Mouse (Mus musculus) heart, adult 2 months (tissue): ENCODE data around the gene Sppl2c. TPM values are rescaled to one million over a fixed set of nuclear protein-coding genes. Genes with fewer than 3 reads are reported as not detected.

Experiments used
- DNase-seq, 2 experiments: peaks; one replicate each; pipeline ENCODE4 v3.0.0; 2021
- H3K27ac ChIP-seq: fragments of 200-600 bp; 2 replicates; pipeline ENCODE4 v1.8.1; 2022
- H3K27me3 ChIP-seq: fragments of 200-500 bp; 2 replicates; pipeline ENCODE4 v1.6.1; 2012; ENCODE audit warnings: mild to moderate bottlenecking, low read length, inconsistent platforms, mixed read lengths; ENCODE audit not compliant: control insufficient read depth, insufficient read depth
- H3K36me3 ChIP-seq: fragments of 200-500 bp; 2 replicates; pipeline ENCODE4 v1.6.1; 2012; ENCODE audit warnings: low read length, inconsistent platforms; ENCODE audit not compliant: control insufficient read depth, insufficient read depth
- H3K4me1 ChIP-seq: fragments of 200-500 bp; 2 replicates; pipeline ENCODE4 v1.6.1; 2011; ENCODE audit warnings: low read length; ENCODE audit not compliant: control insufficient read depth, insufficient read depth
- H3K4me3 ChIP-seq: fragments of 200-600 bp; 2 replicates; pipeline ENCODE4 v1.8.1; 2022
- H3K79me2 ChIP-seq: fragments of 200-500 bp; replicated peaks from 2 replicates; pipeline ENCODE4 v1.6.1; 2012; ENCODE audit warnings: mild to moderate bottlenecking, inconsistent platforms, low read length, moderate library complexity, mixed read lengths; ENCODE audit not compliant: control insufficient read depth, insufficient read depth
- H3K9ac ChIP-seq: fragments of 200-500 bp; 2 replicates; pipeline ENCODE4 v1.6.1; 2012; ENCODE audit warnings: low read depth, mild to moderate bottlenecking, control low read depth, inconsistent platforms, low read length, mixed read lengths
- CTCF ChIP-seq: fragments of 200-600 bp; IDR thresholded peaks from 2 replicates; pipeline ENCODE4 v1.8.1; 2022; ENCODE audit warnings: antibody characterized with exemption, mild to moderate bottlenecking, moderate library complexity
- EP300 ChIP-seq: fragments of 200-500 bp; IDR thresholded peaks from 2 replicates; pipeline ENCODE4 v1.6.1; 2011; ENCODE audit warnings: low read depth, low read length, control low read depth; ENCODE audit not compliant: insufficient read depth
- POLR2A ChIP-seq: fragments of 200-500 bp; IDR thresholded peaks from 2 replicates; pipeline ENCODE4 v1.6.1; 2011; ENCODE audit warnings: mild to moderate bottlenecking, low read depth, low read length, control low read depth; ENCODE audit not compliant: insufficient read depth
- WGBS: fragments of 180-500 bp; shearing (Covaris S2); methylation state at CpG from one replicate; pipeline ENCODE4 v1.1.7; 2018; 5-methylcytosine and 5-hydroxymethylcytosine counted together
- intact Hi-C: fragments of 180-260 bp; cut with DNase I; formaldehyde crosslinking; loops from one replicate; pipeline ENCODE4 v1.15.1; 2025
- polyA plus RNA-seq: library from polyadenylated mRNA; depleted of rRNA; stranded (reverse); fragments of >200 nt; gene quantifications from 2 replicates; pipeline ENCODE4 v1.2.3, GENCODE M21; 2012; rRNA removed
- total RNA-seq, 2 experiments: library from RNA; stranded (reverse); gene quantifications; 2 replicates each; pipeline ENCODE4 v1.2.3; 2021

Gene Sppl2c
- total and polyA plus RNA-seq, 3 experiments, result 0.33 TPM; not detected in 2

GRCm38 (mm10) chr11:104237226-104237625, 51.1 kb downstream of the Sppl2c start:
- Histone ChIP-seq H3K36me3 (no peaks in the 10 kb centered on the region), H3K4me1 (peaks cover 7% of the 10 kb centered on the region; the same call in 1 of the 2 replicates), H3K27ac (peak overlapping the region; percentile 74), H3K79me2 (no peaks in the 10 kb centered on the region), H3K27me3 (peaks cover 3% of the 10 kb centered on the region; the same call in 1 of the 2 replicates), H3K4me3 (no peak overlapping the region), H3K9ac (0 out of 2 replicates have a peak overlapping the region, but pooled peaks have one; percentile 2)
- DNase-seq, result peak; percentile 69 to 80
- intact Hi-C loops, result loop anchor here (10.0 kb wide), 1 partner anchor 198 kb away; no protein-coding TSS in a partner anchor
- WGBS, result 53% methylated on average over 7 of the region's 7 CpGs
- TF ChIP-seq EP300, result peak; percentile 32; the same call in 1 of the 2 replicates
- 0 out of 2 replicates have a peak, but pooled peaks have one; percentile 19 for TF ChIP-seq POLR2A
- TF ChIP-seq CTCF, result peak; percentile 58

DNA sequence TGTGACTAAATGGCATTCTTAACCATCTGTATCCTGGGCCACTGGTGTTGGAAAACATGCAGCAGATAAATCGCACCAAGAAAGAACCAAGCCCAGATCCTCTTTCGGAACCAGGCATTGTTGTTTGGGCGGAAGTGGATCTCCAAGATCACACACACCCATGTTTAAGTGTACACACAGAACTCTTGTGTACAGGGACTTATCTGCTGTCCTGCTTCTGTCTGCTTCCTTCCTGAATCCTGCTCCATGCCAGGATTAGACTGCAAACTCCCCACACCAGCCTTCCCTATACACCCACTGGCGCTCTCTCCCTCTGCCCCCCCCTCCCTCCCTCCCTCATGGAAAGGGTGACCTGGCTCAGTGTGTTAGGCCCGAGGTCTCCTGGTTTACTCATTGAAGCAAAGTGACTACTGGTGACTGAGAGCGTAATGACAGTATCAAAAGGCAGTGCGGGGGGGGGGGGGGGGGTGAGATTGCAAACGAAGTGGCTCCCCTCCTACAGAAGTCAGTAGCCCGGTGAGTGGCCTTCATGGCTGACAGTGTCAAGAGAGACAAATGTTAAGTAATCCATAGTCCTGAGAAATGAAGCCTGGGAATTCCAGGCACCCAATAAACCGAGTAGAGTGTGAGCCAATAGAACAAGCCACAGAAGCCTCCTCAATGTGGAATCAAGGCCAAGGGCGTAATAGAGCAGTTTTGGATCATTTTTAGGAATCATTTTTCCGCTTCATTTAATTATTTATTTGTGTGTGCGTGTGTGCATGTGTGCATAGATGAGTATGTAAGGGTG, 52.0 kb downstream of the Sppl2c start:
- intact Hi-C loops, result loop anchor here (10.0 kb wide), 1 partner anchor 197 kb away; no protein-coding TSS in a partner anchor
- Histone ChIP-seq H3K27ac (peak overlapping the region; percentile 74), H3K36me3 (no peaks in the 10 kb centered on the region), H3K4me1 (peaks cover 5% of the 10 kb centered on the region; the same call in 1 of the 2 replicates), H3K9ac (no peak overlapping the region), H3K79me2 (peaks cover 2% of the 10 kb centered on the region; the same call in 1 of the 2 replicates), H3K4me3 (no peak overlapping the region), H3K27me3 (no peaks in the 10 kb centered on the region)
- DNase-seq, result no peak
- WGBS, result 34% methylated on average over 13 of the region's 13 CpGs
- TF ChIP-seq POLR2A, result no peak
- no peak for TF ChIP-seq CTCF
- no peak for TF ChIP-seq EP300

Other genes starting within 250 kb of the Sppl2c start
- 10 to 100 TPM; 26.9 to 28.7 TPM for gene Nsf, start 232.3 kb upstream of the Sppl2c start, total RNA-seq
- gene Nsf, start 232.3 kb upstream of the Sppl2c start, polyA plus RNA-seq, result 14.0 and 16.5 TPM in 2 replicates
- gene Arf2, start 219.6 kb upstream of the Sppl2c start, total RNA-seq, result 10 to 100 TPM; 27.8 to 33.5 TPM
- gene Arf2, start 219.6 kb upstream of the Sppl2c start, polyA plus RNA-seq, result 13.7 and 25.2 TPM in 2 replicates
- gene Crhr1, start 53.5 kb upstream of the Sppl2c start, total RNA-seq, result not detected
- not detected in 2 replicates for gene Crhr1, start 53.5 kb upstream of the Sppl2c start, polyA plus RNA-seq
- 10 to 100 TPM; 77.9 to 91.6 TPM for gene Mapt, start 45.1 kb downstream of the Sppl2c start, total RNA-seq
- 30.1 and 40.7 TPM in 2 replicates for gene Mapt, start 45.1 kb downstream of the Sppl2c start, polyA plus RNA-seq